Mouse (Mus musculus) activated CD4-positive, CD25-positive, alpha-beta regulatory T cell, adult 4 months (primary cell): ENCODE results near the gene Cracr2a. TPM values are rescaled to one million over a fixed set of nuclear protein-coding genes. Genes with fewer than 3 reads are reported as not detected.

ENCODE experiments used
- ATAC-seq: one replicate; pipeline ENCODE4 v1.8.0; 2017
- polyA plus RNA-seq, 2 experiments: library from polyadenylated mRNA; unstranded; fragments of 100-300 nt; shearing (Covaris generic); gene quantifications; one replicate each; pipeline ENCODE4 v1.2.1; 2017

Gene Cracr2a
- polyA plus RNA-seq, 2 experiments from 2014 or later = 11.2 to 12.3 TPM

DNA sequence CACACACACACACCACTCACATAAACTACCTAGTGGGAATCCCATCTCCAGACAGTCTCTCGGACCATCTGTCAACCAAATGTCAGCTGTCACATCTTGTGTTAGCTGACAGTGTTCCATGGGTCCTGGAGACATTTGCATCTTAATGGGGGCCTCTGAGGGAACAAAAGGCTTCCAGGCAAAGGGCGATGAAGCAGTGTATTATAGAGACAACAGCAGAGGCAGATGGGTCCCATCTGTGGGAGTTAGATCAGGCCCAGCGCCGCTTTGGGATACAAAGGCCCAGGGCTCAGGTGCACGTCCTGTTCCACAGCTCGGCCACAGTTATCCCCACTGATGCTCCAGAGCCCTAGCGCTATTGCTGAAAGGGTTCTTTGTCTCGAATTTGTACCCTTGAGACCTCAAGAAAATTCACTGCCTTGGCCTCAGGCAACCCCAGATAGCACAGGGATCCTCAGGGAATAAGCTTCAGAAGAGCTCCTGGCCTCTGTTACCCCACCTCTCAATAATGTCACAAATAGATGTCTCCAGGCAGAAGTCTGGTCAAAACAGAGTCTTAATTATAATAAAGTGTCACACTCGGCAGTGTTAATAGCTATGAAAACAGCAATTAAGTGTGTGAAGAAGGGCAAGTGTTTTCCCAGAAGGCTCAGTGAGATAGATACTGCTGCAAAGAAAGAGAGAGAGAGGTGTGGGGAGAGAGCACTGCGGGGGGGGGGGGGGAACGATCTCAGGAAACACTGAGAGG is 140.1 kb downstream of the Cracr2a start:
- no peak for ATAC-seq

DNA sequence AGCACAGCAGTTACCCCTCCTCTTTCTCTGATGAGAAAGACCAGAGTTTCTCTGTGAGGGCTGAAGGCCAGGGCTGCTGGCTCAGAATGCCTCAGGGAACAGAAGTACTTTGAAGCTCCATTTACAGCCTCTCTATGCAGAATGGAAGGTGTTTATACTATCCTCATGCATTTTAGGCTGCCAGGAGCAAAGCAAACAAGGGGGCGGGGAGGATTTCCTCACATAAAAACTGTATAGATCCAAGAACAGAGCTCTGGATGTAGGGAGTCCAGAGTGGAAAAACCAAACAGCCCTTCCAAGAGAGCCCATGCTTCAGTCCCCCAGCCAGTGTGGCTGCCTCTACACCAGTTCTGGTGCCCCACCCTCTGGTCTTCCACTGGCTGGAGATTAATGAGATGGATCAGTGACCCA is 147.1 kb downstream of the Cracr2a start:
- no peak for ATAC-seq

DNA sequence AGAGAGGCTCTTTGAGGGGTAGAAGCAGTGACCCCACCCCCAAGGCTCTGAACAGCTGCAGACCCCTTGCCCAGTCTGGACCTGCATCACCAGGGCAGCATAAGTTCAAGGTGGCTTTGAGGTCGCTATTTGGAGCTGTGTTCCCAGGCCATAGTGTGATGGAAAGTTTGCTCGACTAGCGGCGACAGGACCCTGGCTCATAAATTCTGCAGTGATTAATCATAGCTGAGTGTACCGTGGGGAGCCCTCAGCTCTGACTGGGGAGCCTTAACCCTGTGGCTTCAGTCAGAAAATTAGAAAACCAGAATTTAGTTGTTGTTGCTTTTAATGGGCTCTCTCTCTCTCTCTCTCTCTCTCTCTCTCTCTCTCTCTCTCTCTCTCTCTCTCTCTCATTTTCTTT is 153.8 kb downstream of the Cracr2a start:
- ATAC-seq = no peak

DNA sequence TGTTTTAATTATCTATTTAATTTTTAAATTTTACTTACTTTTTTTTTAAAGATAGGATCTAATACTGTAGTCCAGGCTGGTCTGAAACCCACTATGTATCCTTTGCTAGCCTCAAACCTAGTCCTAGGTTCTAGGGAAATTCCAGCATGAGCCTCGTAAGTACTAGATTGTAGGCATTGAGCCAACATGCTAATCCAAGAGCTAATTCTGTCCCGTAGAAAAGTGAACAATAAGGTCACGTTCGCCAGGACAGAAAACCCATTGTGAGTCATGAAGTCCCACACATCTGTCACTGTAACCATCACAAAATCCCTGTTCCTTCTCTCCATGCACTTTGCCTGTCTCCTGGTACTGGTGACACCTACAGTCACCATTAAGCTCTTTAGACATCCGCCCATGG is 154.3 kb downstream of the Cracr2a start:
- ATAC-seq = no peak

DNA sequence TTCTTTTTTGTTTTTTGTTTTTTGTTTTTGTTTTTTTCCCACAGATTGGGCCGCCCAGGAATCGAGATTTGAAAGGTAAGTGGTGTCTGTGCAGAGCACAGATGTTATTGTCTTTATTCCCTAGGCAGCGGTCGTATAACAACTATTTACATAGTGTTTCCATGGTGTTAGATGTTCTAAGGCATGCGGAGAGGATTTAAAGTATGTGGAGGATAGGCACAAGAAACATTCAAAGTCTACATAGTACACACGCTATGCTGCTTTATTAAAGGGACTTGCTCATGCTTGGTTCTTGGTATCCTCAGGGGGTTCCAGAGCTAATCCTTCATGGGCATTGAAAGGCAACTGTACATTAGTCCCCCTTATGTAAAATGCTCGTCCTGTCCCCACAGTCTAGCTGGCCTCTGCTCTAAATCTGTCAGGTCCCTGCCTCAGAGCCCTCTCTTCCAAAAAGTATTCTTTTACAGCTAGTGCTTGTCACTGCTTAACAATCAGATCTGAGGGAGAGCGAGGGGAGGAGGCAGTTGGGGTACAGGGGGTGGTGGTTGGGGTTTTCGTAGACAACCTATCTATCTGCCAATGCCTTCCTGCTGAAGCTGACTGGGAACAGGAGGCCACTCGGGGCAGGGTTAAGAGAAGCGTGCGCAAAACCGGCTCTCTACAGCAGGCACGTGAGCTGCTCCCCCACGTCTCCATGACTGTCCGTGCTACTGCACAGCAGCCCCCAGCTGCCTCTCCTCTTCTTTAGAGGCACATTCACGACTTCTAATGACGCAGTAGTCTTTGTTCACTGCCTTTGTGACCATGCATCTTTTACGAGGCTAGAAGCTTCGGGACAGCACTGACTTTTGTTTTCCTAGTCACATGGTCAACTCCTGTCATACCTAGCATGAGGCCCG is 156.3 kb downstream of the Cracr2a start:
- ATAC-seq = no peak

DNA sequence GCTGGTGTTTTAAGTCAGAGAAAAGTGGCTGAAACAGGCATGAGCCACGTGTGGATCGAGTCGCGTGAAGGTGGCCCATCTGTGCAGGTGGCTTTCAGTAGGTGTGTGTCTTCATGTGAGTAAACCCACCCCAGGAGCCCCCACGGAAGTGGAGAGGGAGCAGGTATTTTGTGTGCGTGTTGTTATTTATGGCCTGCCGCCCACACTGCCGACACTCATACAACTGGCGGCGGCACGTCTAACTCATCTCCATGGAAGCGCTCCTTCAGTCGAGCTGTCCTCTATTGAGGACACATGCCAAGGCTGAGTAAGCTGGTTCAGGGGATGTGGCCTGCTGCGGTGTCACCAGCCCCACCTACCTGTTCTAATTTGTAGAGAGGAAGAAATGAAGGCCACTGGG is 158.7 kb downstream of the Cracr2a start:
- ATAC-seq = no peak

DNA sequence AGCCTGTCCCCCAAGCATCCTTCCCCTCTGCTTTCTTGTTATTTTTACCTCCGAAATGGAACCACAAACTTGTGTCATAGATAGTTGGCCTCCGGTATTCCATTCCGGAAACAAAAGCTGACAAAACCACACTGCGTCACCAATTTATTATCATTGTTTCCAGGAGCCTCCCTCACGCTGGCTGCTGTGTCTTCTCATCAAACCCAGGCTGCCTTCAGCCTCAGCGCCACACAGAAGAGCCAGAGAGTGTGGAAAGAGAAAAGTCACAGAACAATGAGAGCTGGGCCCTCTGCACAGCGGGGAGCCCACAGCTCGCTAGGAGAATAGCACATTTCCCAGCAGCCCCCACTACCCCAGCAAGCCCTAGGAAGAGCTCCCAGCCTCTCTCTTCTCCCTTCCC is 162.0 kb downstream of the Cracr2a start:
- no peak for ATAC-seq

Other genes with a start within 250 kb of the Cracr2a start
- 10 to 100 TPM; 51.0 to 52.1 TPM for gene Parp11, start 114.5 kb upstream of the Cracr2a start, polyA plus RNA-seq
- not detected for gene Prmt8, start 208.1 kb downstream of the Cracr2a start, polyA plus RNA-seq